Mouse (Mus musculus): ENCODE measurements around the gene Pik3r5. TPM values are rescaled to one million over a fixed set of nuclear protein-coding genes. Genes with fewer than 3 reads are reported as not detected.

Gene Pik3r5
- polyA plus RNA-seq, 1 experiment from 2014 or later: 1.6 TPM

DNA sequence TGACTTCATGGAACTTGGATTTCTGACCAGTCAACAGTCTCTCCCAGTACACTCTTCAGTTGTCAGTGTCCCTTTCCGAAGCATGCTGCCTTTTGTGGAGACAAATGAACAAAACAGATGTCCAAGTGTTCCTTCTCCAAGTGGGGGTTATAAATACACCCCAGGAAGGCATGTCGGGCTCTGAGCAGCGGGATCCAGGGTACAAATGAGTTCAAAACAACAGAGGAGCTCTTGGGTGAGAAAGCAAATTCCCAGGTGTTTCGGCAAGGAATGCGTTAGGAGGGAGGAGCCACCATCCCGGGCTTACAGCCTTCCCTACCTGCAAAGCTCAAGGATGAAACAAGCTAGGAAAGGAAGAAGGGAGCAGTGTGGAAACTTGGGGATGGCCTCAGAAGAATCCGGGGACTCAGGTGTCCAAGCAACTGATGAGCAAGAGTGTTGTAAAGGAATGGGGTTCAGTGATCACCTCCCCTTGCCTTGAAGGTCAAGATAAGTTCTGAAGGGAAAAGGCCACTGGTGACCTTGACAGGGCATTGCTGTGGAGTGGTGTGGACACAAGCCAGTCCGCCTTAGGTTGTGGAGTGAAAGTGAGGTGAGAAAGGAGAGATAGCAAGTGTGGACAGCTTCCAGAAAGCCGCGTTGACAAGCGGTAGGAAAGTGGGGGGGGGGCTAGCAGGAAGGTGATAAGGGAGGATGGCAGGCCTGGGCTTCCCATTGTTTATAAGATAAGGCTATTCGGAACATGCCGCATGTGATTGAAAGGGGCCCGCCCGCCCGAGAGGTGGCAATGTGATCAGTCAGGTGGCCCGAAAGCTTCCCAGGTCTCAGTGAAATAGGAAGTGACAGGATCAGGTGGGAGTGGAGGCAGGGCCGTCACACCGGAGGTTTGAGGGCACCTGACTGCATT is 41.3 kb upstream of the Pik3r5 start:
- H3K9ac ChIP-seq: no peak overlapping the region
- WGBS: 13% methylated on average over 19 of the region's 19 CpGs
- ATAC-seq (ENCODE audit: low read depth): no peak

DNA sequence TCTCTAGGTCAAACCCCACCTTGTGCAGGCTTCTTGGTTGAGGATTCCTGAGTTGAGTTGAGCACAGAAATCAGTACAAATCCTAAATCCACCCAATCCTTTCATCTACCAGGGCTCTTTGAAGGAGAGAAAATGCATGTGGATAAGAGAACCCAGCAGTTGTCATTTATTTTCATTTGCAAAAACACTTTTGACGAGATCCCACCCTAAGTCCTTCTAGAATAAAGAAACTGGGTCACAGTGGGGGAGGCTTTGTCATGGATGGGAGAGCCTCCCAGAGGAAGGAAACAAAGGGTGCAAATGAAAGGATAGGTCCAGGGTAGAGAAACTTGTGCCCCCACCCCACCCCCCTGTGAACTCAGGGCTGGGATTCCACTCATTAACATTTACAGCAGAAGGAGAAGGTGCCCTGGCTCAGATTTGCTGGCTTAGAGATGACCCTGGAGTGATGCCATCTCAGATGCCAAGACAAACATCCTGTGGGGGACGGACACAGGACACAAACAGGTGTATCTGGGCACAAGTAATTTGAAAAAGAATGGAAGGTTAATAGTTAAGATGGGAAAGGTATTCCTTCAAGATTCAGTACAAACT is 37.9 kb upstream of the Pik3r5 start:
- peaks cover 27% of the 10 kb centered on the region for H3K4me1 ChIP-seq (replicated peaks)
- no peak overlapping the region for H3K27ac ChIP-seq (replicated peaks)
- ATAC-seq (ENCODE audit: low read depth): no peak
- H3K27me3 ChIP-seq: peaks cover 94% of the 10 kb centered on the region
- no peaks in the 10 kb centered on the region for H3K9me3 ChIP-seq
- no peak overlapping the region for H3K4me3 ChIP-seq
- no peak overlapping the region for H3K9ac ChIP-seq
- WGBS: 62% methylated on average over 2 of the region's 2 CpGs
- H3K36me3 ChIP-seq: no peaks in the 10 kb centered on the region
- no peak overlapping the region for H3K4me2 ChIP-seq

More for the DNA sequence above, 41.3 kb upstream of the Pik3r5 start:
- Histone ChIP-seq H3K27me3 (peaks cover 92% of the 10 kb centered on the region), H3K4me1 (replicated peaks) (peaks cover 53% of the 10 kb centered on the region), H3K36me3 (no peaks in the 10 kb centered on the region), H3K27ac (replicated peaks) (no peak overlapping the region), H3K4me2 (no peak overlapping the region), H3K4me3 (no peak overlapping the region), H3K9me3 (no peaks in the 10 kb centered on the region)

DNA sequence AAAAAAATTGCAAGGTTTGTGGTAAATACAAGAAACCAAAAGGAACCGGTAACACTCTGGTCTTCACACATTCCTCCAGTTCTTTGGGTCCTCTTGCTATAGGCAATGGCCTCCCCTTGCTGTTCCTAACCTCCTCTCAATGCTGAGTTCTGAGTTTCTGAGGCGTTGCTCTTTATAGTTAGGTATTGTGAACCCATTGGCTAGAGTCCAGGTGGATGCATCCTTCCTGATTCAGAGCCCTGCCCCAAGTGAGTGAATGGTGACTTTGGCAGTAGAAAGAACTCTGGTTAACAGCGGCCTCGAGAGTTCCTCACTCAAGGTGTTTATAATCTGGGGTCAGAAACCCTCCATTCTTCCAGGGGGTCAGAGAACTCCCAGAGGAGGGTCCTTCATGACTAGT is 37.2 kb upstream of the Pik3r5 start:
- H3K9ac ChIP-seq: no peak overlapping the region
- peaks cover 29% of the 10 kb centered on the region for H3K4me1 ChIP-seq (replicated peaks)
- ATAC-seq (ENCODE audit: low read depth): no peak
- H3K9me3 ChIP-seq: no peaks in the 10 kb centered on the region
- no peak overlapping the region for H3K27ac ChIP-seq (replicated peaks)
- no peak overlapping the region for H3K4me2 ChIP-seq
- peaks cover 92% of the 10 kb centered on the region for H3K27me3 ChIP-seq
- H3K4me3 ChIP-seq: no peak overlapping the region
- 60% methylated on average over 4 of the region's 4 CpGs for WGBS
- no peaks in the 10 kb centered on the region for H3K36me3 ChIP-seq

DNA sequence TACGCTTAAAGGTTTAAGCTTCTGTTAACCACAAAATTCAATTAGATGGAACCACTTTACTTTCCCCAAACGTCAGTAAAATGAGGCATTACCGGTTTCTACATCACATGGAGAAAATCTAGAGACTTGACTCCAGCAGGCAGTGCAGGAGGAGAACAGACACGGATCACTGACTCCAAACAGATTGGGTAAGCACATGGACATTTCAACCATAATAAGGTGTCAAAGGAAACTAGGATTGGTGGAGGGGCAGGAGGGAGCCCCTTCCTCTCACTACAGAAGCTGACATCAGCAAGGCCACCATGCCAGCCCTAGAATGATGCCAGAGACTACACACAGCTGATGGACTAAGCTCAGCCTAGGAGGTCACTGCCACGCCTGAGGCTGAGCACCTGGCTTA is 36.4 kb upstream of the Pik3r5 start:
- no peak for ATAC-seq (ENCODE audit: low read depth)
- Histone ChIP-seq H3K4me3 (no peak overlapping the region), H3K9ac (no peak overlapping the region), H3K4me2 (no peak overlapping the region), H3K27ac (replicated peaks) (no peak overlapping the region), H3K9me3 (no peaks in the 10 kb centered on the region), H3K36me3 (no peaks in the 10 kb centered on the region), H3K27me3 (peaks cover 88% of the 10 kb centered on the region), H3K4me1 (replicated peaks) (peaks cover 31% of the 10 kb centered on the region)
- 72% methylated on average over 5 of the region's 5 CpGs for WGBS

DNA sequence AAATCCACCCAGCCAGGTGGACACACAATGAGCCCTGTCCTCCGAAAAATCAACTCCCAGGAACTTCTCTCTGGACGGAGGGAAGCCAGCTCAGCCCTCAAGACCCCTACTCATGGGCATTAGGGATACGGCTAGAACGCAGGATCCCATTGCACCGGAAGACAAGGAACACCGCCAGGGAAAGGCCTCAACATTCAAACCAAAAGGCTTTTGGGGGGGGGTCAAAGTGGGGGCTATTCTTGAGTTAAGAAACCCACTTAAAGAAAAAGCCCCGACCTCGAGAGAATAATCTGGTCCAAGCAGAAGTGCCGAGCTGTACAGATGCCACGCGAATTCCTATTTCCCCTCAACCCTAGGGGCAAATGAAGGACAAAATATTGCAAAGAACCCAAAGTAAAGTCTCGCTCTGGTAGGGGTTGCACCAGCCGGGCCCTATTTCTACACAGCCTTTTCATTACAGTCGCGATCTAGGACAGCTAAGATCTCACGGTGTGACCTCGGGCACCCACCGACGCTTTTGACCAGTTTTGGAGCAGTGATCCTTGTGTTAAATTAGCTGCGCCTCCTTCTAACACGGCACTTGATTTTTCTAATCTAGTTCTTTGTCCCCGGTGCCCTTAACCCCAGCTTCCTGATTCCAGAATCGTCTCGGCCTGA is 32.9 kb upstream of the Pik3r5 start:
- peak overlapping the region; percentile 89 for H3K4me2 ChIP-seq
- H3K27ac ChIP-seq (replicated peaks): peak overlapping the region; percentile 72
- ATAC-seq (ENCODE audit: low read depth): no peak
- H3K4me3 ChIP-seq: peak overlapping the region; percentile 52
- H3K9me3 ChIP-seq: no peaks in the 10 kb centered on the region
- peaks cover 89% of the 10 kb centered on the region for H3K27me3 ChIP-seq
- peak overlapping the region; percentile 74 for H3K9ac ChIP-seq
- H3K4me1 ChIP-seq (replicated peaks): peaks cover 27% of the 10 kb centered on the region
- H3K36me3 ChIP-seq: no peaks in the 10 kb centered on the region
- 9% methylated on average over 24 of the region's 24 CpGs for WGBS

DNA sequence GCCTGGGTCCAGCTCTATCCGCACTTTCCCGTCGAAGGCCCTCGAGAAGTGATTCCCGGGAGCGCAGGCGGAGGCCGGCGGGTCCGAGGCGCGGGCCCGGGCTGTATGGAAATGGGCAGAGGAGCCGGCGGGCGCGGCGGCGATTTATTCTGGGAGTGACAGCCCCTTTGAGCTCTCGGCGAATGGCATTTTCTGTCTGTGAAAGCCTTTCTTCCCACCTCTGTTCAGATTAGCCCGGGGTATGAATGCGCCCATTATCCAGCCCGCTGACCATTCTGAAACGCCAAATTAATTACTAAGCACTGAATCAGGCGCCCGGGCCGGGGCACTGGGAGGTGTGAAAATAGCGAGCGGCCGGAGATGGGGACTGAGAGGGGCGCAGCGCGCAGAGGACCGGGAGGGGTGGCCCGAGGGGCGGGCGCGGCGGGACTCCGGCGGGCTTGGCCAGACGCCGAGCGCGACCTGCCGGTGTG is 32.3 kb upstream of the Pik3r5 start:
- Histone ChIP-seq H3K36me3 (no peaks in the 10 kb centered on the region), H3K27me3 (peaks cover 86% of the 10 kb centered on the region), H3K4me3 (peak overlapping the region; percentile 52), H3K4me2 (peak overlapping the region; percentile 89), H3K27ac (replicated peaks) (peak overlapping the region; percentile 72), H3K9ac (peak overlapping the region; percentile 74), H3K9me3 (no peaks in the 10 kb centered on the region), H3K4me1 (replicated peaks) (peaks cover 27% of the 10 kb centered on the region)
- under 1% methylated on average over 47 of the region's 47 CpGs for WGBS
- ATAC-seq (ENCODE audit: low read depth): peak; percentile 89

DNA sequence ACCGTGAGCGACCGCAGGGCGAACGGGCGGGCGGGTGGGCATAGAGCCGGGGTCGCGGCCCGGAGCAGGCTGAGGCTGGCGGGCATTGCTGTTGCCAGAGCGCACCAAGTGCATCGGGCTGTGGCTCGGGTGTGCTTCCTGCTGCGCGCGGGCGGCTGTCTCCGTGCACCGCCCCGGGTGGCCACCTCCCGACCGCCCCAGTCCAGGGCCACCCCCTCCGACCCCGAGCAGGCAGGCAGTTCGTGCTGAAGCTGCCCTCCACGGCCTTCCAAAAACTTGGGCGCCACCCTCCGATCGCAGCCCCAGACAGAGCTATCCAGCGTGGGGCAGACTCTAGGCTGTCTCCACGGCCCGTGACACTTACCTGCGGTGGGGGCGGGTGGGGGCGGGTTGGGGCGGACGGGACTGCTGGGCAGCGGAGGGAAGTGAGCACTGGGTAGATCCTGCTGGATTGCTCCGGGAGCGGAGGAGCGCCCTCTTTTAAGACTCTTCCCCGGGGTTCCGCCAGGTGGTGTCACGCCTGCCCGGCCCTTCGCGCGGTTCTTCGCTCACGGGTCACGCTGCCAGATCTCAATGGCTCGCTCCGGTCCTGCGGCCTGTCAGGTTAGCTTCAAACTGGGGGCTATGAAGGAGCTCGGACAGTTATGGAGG is 31.8 kb upstream of the Pik3r5 start:
- Histone ChIP-seq H3K9me3 (no peaks in the 10 kb centered on the region), H3K36me3 (no peaks in the 10 kb centered on the region), H3K27me3 (peaks cover 80% of the 10 kb centered on the region), H3K9ac (peak overlapping the region; percentile 74), H3K4me2 (peak overlapping the region; percentile 89), H3K4me3 (peak overlapping the region; percentile 52), H3K4me1 (replicated peaks) (peaks cover 27% of the 10 kb centered on the region), H3K27ac (replicated peaks) (peak overlapping the region; percentile 72)
- peak; percentile 81 for ATAC-seq (ENCODE audit: low read depth)
- under 1% methylated on average over 52 of the region's 57 CpGs for WGBS

DNA sequence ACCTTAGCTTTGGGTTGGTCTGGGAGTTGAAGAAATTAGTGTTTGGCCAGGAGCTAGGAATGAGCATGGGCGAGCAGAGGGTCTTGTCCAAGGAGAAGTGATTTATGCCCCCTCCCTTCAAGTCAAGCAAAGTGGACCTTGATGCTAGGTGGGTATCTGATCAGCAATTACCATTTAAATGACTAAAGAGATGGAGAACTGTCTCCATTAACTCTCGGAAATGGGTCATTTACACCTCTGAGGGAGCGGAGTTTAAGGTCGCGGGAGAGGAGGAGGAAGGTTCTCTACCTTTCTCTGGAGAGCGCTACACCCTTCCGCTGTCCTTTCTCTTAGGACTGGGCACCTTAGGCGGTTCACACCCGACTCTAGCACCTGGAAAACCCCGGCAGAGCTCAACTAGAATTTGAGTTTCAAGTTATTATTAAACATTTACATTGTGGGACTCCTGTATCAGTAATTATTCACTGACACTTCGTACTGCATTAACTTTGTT is 31.1 kb upstream of the Pik3r5 start, which contains the start of gene Ntn1:
Ntn1 (minus strand) TSS at position 97 of the 493 bp plus-strand sequence.
- no peaks in the 10 kb centered on the region for H3K9me3 ChIP-seq
- peaks cover 80% of the 10 kb centered on the region for H3K27me3 ChIP-seq
- no peak for ATAC-seq (ENCODE audit: low read depth)
- 8% methylated on average over 11 of the region's 11 CpGs for WGBS
- peak within 1 kb of the TSS; percentile 74 for H3K9ac ChIP-seq
- peak within 1 kb of the TSS; percentile 72 for H3K27ac ChIP-seq (replicated peaks)
- H3K36me3 ChIP-seq: no peaks in the 10 kb centered on the region
- peak within 1 kb of the TSS; percentile 89 for H3K4me2 ChIP-seq
- H3K4me3 ChIP-seq: peak within 1 kb of the TSS; percentile 52
- peaks cover 27% of the 10 kb centered on the region for H3K4me1 ChIP-seq (replicated peaks)

DNA sequence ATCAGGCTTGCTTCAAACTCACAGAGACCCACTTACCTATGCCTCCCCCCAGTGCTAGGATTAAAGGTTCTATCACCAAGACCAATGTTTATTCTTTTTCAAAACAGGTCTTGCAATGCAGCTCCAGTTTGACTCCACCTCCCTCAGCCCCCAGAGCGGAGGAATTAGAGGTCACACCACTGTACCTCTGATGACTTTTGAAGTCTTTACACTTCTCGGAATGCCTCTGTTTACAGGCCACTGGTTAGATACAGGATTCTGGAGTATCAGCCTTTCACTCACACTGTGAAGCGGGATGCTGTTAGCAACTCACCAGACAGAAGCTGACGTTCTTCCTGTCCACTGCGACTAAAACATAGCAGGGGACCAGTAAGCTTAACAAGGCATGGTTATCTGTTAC is 30.5 kb upstream of the Pik3r5 start:
- no peak overlapping the region for H3K4me2 ChIP-seq
- no peak overlapping the region for H3K27ac ChIP-seq (replicated peaks)
- H3K9ac ChIP-seq: no peak overlapping the region
- H3K9me3 ChIP-seq: no peaks in the 10 kb centered on the region
- peaks cover 27% of the 10 kb centered on the region for H3K4me1 ChIP-seq (replicated peaks)
- no peak for ATAC-seq (ENCODE audit: low read depth)
- WGBS: 36% methylated on average over 5 of the region's 5 CpGs
- H3K4me3 ChIP-seq: no peak overlapping the region
- H3K27me3 ChIP-seq: peaks cover 74% of the 10 kb centered on the region
- no peaks in the 10 kb centered on the region for H3K36me3 ChIP-seq

DNA sequence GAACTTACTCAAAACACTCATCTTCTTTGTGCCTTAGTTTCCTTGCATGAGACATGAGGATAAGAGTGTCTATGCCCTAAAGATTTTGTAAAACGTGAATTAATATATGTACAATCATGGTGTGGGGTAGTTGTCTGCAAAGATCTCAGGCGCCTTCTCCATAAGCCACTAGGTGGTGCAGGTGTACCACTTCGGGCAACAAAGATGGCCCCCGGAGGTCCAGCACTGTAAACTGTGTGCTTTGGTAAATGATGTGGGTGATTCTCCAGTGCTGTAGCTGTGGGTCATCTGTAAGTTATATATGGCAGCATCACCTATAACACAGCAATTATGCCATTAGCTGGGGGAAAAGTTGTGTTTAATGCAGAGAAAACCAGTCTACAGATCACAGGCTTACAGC is 27.7 kb upstream of the Pik3r5 start:
- H3K4me3 ChIP-seq: no peak overlapping the region
- no peak overlapping the region for H3K4me2 ChIP-seq
- H3K9me3 ChIP-seq: no peaks in the 10 kb centered on the region
- H3K27me3 ChIP-seq: peaks cover 65% of the 10 kb centered on the region
- H3K27ac ChIP-seq (replicated peaks): no peak overlapping the region
- H3K36me3 ChIP-seq: no peaks in the 10 kb centered on the region
- ATAC-seq (ENCODE audit: low read depth): no peak
- H3K4me1 ChIP-seq (replicated peaks): peaks cover 17% of the 10 kb centered on the region
- H3K9ac ChIP-seq: no peak overlapping the region
- 66% methylated on average over 4 of the region's 4 CpGs for WGBS

DNA sequence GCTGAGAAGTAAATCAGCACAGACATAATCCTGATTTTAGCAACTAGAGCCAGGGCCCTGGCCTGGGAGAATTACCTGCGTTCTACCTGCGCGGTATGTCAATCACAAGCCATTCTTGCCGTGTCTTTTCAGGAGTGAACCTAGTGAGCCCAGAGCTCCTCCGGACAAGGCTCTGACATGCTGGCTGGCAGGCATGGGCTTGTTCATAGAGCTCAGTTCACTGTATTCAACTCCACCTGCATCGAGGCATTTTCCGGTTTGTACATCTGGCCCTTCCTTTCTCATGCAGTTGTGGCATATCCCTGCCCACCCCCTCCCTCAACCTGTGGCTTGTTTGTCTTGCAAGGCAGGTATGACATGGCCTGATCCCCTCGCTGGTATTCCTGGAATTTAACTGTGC is 26.3 kb upstream of the Pik3r5 start:
- H3K4me2 ChIP-seq: no peak overlapping the region
- H3K9ac ChIP-seq: no peak overlapping the region
- no peak for ATAC-seq (ENCODE audit: low read depth)
- peaks cover 61% of the 10 kb centered on the region for H3K27me3 ChIP-seq
- peaks cover 3% of the 10 kb centered on the region for H3K4me1 ChIP-seq (replicated peaks)
- no peak overlapping the region for H3K27ac ChIP-seq (replicated peaks)
- no peaks in the 10 kb centered on the region for H3K36me3 ChIP-seq
- H3K9me3 ChIP-seq: no peaks in the 10 kb centered on the region
- no peak overlapping the region for H3K4me3 ChIP-seq
- 90% methylated on average over 8 of the region's 8 CpGs for WGBS

Measured in neural tube, embryonic 13.5 days (tissue).